Mouse (Mus musculus) erythroblast, adult 5-6 weeks (primary cell): Measurements from ENCODE around the gene Arglu1. TPM values are rescaled to one million over a fixed set of nuclear protein-coding genes. Genes with fewer than 3 reads are reported as not detected.

Source experiments
- ATAC-seq: replicated peaks from 2 replicates; pipeline ENCODE4 v1.8.0; 2016; ENCODE audit warnings: moderate number of reproducible peaks, mild to moderate bottlenecking, moderate TSS enrichment, inconsistent platforms; ENCODE audit not compliant: poor library complexity, low FRiP score, severe bottlenecking
- total RNA-seq, 2 experiments: library from RNA; stranded (forward) in 1 of 2; stranded (reverse) in 1 of 2; fragments of 150-400 nt in 1 of 2; fragments of 200-764, 138-1000 nt in 1 of 2; gene quantifications; 2 replicates each; pipeline versions ENCODE4 v1.2.3 to v1.2.4; 2015 to 2017; ENCODE audit warnings: low replicate concordance in 2 of 2

Gene Arglu1
- total RNA-seq, 2 experiments from 2014 or later: 24.6 to 39.0 TPM

DNA sequence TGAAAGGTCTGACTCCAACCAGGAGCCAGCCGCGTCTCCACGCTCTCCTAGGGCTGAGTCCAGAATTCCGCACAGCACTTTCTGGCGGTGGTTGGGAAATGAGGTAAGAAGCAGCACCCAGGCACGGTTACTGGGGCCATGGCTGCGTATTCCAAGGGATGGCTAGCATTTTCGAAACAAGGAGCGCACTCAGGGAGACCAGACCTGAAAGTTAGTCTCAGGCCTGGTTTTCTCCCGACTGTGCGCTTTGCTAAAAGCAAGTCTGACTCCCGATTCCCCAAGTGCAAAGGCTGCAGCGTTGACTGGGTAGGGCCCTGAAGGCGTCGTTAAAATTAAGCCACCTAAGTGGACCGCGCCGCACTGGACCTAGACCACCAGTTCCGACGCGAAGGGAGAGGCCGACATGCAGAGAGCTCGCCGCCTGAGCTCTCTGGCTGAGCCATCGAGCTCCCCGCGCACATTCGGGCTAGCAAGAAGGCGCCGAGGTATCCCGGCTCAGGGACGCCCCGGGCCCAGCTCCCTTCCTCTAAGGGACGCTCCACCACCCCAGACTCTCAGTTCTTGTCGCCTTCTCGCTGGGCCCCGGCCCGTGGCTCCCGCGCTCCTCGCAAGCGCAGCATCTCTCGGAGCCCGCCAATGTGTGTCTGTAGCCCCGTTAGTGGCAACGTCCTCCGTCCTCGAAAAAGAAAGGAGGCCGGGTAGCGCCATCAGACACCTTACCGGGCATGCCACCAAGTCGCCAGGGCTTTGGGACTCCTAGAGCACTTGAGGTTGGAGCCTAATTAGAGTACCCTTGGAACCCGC, 30.6 kb downstream of the Arglu1 start:
- ATAC-seq: no peak

- ATAC-seq: no peak
These were observed 31.7 kb downstream of the Arglu1 start for GRCm38 (mm10) chr8:8658426-8659224.

DNA sequence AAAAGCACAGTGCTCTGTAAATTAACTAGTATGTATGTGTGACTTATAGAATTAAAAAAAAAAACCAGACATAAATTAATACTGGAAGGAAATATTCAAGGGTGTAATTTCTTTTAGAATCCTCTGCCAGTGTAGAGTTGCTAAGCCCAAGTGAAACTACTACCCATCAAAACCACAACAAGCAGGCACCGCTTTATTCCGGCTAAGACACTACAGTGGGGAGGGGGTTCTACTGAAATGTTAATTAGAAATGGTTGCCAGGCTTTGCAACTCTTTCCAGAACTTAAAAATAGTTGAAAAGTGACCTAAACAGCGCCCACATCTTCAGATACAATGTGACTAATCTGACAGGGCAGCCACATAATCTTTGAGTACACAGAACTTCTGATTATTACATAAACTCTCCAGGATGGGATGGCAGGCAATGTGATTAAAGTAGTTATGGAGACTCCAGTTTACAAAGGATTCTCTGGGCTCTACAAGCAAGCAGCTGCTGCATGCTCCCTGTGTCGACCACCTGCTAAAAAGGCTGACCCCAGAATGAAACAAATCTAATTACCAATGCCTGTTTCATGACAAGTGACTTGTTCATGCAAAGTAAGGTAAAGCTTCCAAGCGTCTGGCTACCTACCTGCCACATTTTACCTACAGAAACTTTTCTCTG, 32.5 kb downstream of the Arglu1 start:
- ATAC-seq: no peak

DNA sequence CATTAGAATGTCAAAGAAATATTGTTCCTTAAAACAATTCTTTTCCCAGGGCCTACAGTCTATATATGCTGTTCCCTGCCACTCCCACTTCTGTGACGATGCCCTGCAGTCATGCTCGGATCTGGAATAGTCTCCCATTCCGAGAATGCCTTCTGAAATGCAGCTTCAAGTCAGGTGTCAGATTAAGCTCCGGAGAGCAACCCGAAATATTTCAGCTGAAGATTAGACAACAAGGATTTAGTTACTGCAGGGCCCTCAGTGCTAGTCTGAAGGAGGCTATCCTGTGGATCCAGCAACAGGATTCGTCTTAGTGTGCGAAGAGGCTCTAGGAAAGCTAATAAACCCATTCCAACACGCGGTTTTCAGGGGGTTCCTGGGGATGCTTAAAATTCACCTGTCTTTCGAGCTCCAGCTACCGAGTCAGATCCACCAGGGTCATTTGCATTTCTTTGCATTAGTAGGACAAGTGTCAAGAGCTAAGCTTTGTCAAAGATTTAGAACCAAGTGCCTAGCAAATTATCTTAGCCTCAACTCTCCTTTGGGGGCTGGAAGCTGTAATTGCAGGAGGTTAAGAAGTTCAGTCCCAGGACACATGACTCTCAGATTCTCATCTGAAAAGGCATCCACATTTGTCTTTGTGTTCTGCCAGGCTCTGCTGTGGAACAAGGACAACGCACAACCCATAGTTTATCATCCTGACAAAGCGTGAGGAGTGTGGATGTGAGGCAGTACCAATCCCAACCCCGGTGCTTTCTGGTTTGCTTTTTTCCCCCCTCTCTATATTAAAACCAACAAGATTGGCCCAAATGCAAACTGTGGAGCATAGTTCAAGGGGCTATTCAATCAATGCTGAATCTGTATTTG, 33.5 kb downstream of the Arglu1 start:
- no peak for ATAC-seq

GRCm38 (mm10) chr8:8655346-8656340, 34.7 kb downstream of the Arglu1 start:
- no peak for ATAC-seq

DNA sequence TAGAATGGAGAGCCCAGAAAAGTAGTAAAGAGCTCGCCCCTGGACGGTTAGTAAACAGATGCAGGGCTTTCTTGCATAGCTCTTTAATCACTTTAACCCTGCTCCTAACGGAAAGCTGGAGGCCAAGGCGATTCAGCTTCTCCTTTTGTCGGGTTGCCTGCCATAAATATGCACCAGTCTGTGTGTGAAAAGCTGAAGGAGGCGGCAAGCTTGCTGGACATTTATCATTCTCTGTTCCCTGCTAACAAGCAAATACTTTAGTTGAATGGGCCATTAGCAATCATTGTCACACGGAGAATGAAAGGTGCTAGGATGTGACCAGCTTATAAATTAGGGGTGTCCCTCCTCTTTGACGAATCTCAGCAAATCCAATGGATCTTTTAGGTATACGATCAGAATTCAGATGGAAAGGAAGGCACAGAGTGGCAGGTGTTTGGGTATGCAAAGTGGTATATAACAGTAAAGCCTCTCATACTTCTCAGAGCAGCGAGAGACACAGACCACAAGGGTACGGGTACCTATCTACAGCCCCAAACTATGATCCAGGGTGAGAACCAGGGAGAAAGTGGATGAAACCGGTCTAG, 36.3 kb downstream of the Arglu1 start:
- no peak for ATAC-seq

- no peak for ATAC-seq
These were observed 37.0 kb downstream of the Arglu1 start for GRCm38 (mm10) chr8:8653343-8653742.

DNA sequence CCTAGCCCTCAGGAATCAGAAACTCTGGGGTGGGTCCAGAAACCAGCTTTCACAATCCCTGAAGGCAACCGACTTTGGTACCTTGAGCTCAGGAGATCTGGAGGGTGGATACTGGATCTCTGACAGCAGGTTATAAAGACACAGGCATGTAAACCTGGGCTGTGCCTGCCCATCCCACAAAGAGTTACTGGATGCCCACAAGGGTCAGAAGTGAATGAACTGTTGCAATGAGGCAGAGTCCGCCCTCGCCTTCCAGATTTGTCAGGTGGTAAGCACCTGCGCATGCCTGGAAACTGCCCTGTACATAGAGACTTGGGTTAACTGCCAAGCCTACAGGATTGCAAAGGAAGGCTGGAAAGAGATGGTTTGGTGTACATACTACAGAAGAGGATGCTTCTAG, 37.9 kb downstream of the Arglu1 start:
- ATAC-seq: no peak

DNA sequence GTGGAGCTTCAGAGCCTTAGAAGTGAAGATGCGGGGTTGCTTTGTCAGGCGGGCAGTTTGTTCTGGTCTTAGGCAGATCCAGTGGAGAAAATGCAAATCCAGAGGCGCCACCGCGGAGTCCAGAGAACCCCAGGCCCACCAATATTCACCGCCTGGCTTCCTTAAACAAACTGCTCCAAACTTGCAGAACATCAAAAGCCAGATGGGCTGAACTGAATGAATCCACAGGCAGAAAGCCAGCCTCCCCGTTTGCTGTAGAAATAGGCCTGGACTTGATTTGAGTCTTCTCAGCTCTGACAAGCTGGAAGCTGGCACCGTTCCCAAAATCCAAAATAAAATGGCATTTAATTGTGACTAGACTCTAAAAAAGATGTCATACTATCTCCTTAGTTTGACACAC, 40.4 kb downstream of the Arglu1 start:
- no peak for ATAC-seq

GRCm38 (mm10) chr8:8649536-8649935, 40.8 kb downstream of the Arglu1 start:
- ATAC-seq: no peak

DNA sequence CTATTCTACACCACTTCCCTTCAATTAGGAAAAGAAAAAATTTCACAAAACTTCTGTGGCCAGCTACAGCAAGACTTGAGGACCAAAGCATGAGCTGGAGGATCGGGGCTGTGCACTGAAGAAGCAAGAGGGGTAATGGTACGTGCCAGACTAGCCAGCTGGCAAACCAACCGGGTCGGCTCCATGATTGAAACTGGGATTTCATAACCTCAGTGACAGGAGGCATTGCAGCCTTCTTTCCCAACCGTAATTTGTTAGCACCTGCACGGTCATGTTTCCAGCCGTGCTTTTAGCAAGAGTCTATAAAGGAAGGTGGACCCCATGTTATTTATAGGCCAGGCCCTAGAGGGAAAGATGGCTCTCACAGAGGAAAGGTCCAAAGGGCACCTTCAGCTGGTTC, 41.6 kb downstream of the Arglu1 start:
- ATAC-seq: no peak

DNA sequence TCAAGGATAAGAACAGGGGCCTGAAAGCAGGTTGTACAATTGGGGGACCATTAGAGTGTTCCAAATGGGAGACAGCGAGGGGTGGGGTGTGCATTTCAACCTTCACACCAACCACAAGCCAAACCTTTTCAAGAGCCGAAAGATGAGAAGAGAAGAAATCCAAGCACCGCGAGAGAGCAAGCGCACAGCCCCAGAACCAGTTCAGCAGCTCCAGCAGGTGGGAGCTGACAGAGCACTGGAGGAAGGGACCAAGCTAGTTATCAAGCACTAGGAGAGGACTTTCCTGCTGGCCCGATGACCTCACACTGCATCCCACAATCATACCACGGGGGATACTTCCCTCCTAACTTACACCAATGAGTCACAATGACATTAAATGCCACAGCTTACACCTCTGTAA, 42.5 kb downstream of the Arglu1 start:
- no peak for ATAC-seq

GRCm38 (mm10) chr8:8647319-8647718, 43.0 kb downstream of the Arglu1 start:
- no peak for ATAC-seq

DNA sequence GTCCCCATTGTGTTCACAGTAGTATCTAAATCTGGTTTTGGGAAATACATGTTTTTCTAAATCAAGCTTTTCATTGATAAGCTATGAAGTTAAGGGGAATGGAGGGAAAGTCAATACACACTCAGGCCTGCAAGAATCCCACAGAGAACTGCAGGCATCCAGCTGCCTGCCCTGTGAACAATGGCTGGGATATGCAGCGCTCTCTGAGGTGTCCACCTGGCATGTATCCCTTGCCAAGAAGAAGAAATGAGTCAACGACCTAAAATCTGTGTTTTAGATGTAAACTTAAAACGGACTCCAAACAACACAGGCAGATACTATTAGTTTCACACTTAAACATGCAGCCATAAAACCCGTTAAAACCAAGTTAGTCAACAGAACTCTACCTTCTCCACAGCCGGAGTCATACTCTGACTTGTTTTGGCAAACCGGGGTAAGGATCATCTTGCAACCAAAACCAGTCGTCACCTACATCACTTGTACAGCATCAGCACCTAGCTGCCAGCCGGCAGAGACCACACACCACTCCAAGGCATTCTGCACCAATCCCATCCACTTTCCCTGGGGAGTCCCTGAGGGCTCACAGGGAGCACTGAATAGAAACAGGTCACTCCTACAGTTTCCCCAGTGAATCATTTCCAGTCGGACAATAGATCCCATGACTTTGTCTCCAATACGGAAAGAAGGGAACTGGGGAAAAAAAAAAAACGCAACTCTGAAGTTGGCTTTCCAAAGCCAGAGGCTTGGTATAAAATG, 46.0 kb downstream of the Arglu1 start:
- no peak for ATAC-seq

GRCm38 (mm10) chr8:8640264-8640588, 50.1 kb downstream of the Arglu1 start:
- no peak for ATAC-seq

DNA sequence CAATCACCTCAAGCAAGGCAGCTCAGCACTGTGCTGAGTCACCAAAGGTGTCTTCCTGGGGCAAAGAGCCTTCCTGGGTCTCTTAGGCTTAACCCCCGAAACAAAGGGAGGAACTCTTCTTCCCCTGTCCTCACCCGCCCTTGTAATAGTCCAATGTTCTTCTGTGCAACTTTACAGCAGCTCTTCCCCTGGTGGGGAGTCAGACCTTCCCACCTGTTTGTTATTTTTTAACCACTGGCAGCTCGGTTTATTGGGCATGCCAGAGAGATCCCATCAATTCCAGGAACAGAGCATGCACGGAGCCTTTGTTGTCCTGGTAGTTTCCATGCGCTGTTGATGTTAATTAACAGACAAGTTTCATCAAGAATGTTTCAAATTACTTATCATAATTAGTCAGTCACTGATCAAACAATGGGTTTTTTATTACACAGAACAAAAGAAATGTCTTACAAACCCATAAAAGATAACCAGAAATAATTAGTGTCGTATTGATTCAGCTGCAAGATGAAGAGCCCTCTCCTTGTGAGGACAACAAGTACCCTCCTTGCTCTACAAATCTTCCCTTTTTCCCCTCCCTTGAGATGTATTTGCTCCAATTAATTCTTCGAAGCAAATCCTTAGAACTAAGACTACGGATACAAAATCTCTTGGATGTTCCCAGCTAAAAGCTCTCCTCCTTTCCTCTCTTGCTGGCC, 50.6 kb downstream of the Arglu1 start:
- no peak for ATAC-seq

DNA sequence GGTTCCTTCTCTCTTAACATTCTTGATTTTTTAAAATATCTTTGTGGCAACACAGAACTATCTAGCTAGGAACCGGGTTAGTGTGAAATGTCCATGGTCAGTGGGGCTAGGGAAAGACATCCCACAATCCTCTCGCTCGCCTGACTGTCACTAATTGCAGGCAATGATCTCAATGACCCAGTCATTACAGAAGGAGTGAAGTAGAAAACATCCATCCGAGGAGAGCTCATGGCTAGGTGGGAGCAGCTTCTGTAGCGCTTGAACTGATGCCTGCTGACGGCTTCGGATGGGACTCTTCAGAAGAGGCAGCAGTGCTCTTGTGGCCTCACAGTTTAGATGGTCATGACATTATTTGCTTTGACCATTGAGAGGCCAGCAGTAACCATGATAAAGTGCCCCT, 58.9 kb downstream of the Arglu1 start:
- ATAC-seq: no peak
